Mouse (Mus musculus) liver, adult 2 months (tissue): Measurements from ENCODE around the gene Tulp3. TPM values are rescaled to one million over a fixed set of nuclear protein-coding genes. Genes with fewer than 3 reads are reported as not detected.
A peak's percentile ranks its signal among the peaks of the same experiment; 100 is the strongest.

Experiments used
- DNase-seq: peaks from one replicate; pipeline ENCODE4 v3.0.0-alpha.2; 2011; ENCODE audit warnings: low read depth, low spot score; ENCODE audit errors: extremely low read depth
- H3K27ac ChIP-seq: fragments of 200-500 bp; replicated peaks from 2 replicates; pipeline ENCODE4 v1.5.1; 2012; ENCODE audit warnings: low read depth, mild to moderate bottlenecking, control low read depth, inconsistent platforms, low read length; ENCODE audit not compliant: insufficient read depth
- H3K27me3 ChIP-seq: fragments of 200-500 bp; 2 replicates; pipeline ENCODE4 v1.6.1; 2012; ENCODE audit warnings: mild to moderate bottlenecking, moderate library complexity, low read length, inconsistent platforms; ENCODE audit not compliant: control insufficient read depth, insufficient read depth
- H3K36me3 ChIP-seq: fragments of 200-500 bp; 2 replicates; pipeline ENCODE4 v1.6.1; 2012; ENCODE audit warnings: low read length, inconsistent platforms; ENCODE audit not compliant: control insufficient read depth, insufficient read depth
- H3K4me1 ChIP-seq: fragments of 200-500 bp; 2 replicates; pipeline ENCODE4 v1.6.1; 2011; ENCODE audit warnings: low read length; ENCODE audit not compliant: control insufficient read depth, insufficient read depth
- H3K4me3 ChIP-seq: fragments of 200-500 bp; 2 replicates; pipeline ENCODE4 v1.5.1; 2011; ENCODE audit warnings: low read depth, mild to moderate bottlenecking, control low read depth, low read length, moderate library complexity; ENCODE audit not compliant: insufficient read depth
- H3K79me2 ChIP-seq: fragments of 200-500 bp; 2 replicates; pipeline ENCODE4 v1.6.1; 2012; ENCODE audit warnings: inconsistent platforms, mild to moderate bottlenecking, low read length, moderate library complexity; ENCODE audit not compliant: control insufficient read depth, insufficient read depth
- H3K9ac ChIP-seq: fragments of 200-500 bp; 2 replicates; pipeline ENCODE4 v1.6.1; 2012; ENCODE audit warnings: low read depth, mild to moderate bottlenecking, control low read depth, inconsistent platforms, low read length
- CTCF ChIP-seq: fragments of 200-500 bp; IDR thresholded peaks from 2 replicates; pipeline ENCODE4 v1.5.1; 2011; ENCODE audit warnings: low read depth, low read length, control low read depth
- POLR2A ChIP-seq: fragments of 200-500 bp; IDR thresholded peaks from 2 replicates; pipeline ENCODE4 v1.6.1; 2011; ENCODE audit warnings: low read length, control low read depth; ENCODE audit not compliant: insufficient read depth; ENCODE audit errors: extremely low read depth
- WGBS: fragments of 180-500 bp; shearing (Covaris S2); methylation state at CpG from one replicate; pipeline ENCODE4 v1.1.7; 2018; 5-methylcytosine and 5-hydroxymethylcytosine counted together
- polyA plus RNA-seq: library from polyadenylated mRNA; depleted of rRNA; stranded (reverse); fragments of >200 nt; gene quantifications from 2 replicates; pipeline ENCODE4 v1.2.3, GENCODE M21; 2012
- total RNA-seq: library from RNA; depleted of rRNA; stranded (reverse); fragments of >200 nt; gene quantifications from 2 replicates; pipeline ENCODE4 v1.2.3, GENCODE M21; 2014

Gene Tulp3
- total and polyA plus RNA-seq, 2 experiments: 0.74 to 0.92 TPM

GRCm38 (mm10) chr6:128288681-128289080 lies 67.0 kb downstream of the Tulp3 start:
- 86% methylated on average over 6 of the region's 6 CpGs for WGBS
- H3K4me3 ChIP-seq: no peak overlapping the region
- H3K4me1 ChIP-seq: no peaks in the 10 kb centered on the region; the same call in 1 of the 2 replicates
- no peak overlapping the region for H3K27ac ChIP-seq
- H3K9ac ChIP-seq: no peak overlapping the region
- H3K27me3 ChIP-seq: no peaks in the 10 kb centered on the region
- no peak for DNase-seq
- H3K36me3 ChIP-seq: no peaks in the 10 kb centered on the region
- TF ChIP-seq CTCF (no peak), POLR2A (no peak)
- no peaks in the 10 kb centered on the region for H3K79me2 ChIP-seq

GRCm38 (mm10) chr6:128285792-128286430 lies 69.7 kb downstream of the Tulp3 start:
- H3K4me3 ChIP-seq: 0 out of 2 replicates have a peak overlapping the region, but pooled peaks have one; percentile 16
- no peak for DNase-seq
- no peaks in the 10 kb centered on the region for H3K79me2 ChIP-seq
- TF ChIP-seq POLR2A (no peak), CTCF (no peak)
- no peaks in the 10 kb centered on the region for H3K27me3 ChIP-seq
- no peak overlapping the region for H3K27ac ChIP-seq
- 16% methylated on average over 16 of the region's 16 CpGs for WGBS
- no peak overlapping the region for H3K9ac ChIP-seq
- no peaks in the 10 kb centered on the region; the same call in 1 of the 2 replicates for H3K4me1 ChIP-seq
- no peaks in the 10 kb centered on the region for H3K36me3 ChIP-seq

DNA sequence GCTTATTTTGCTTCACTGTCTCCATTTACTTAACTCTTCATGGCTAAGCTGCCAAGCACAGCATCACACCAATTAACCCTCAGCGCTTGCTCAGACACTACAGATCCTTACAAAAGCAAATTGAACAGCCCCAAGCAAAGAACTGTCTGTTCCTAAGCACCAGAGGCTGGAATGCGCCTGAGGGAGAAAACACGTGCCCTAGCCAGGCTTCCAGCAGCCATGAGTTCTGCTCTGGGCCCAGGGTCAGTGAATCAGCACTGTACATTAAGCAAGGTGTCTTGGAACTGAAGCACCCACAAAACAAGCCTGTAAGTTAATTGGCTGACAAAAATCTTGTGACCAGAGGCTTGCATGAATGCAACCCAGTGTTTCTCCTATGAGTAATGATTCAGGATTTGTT lies 73.5 kb downstream of the Tulp3 start:
- H3K36me3 ChIP-seq: no peaks in the 10 kb centered on the region
- no peak for TF ChIP-seq POLR2A
- TF ChIP-seq CTCF: no peak
- no peak overlapping the region for H3K27ac ChIP-seq
- DNase-seq: no peak
- H3K4me3 ChIP-seq: no peak overlapping the region
- no peaks in the 10 kb centered on the region for H3K79me2 ChIP-seq
- peaks cover 9% of the 10 kb centered on the region for H3K4me1 ChIP-seq
- no peak overlapping the region for H3K9ac ChIP-seq
- no peaks in the 10 kb centered on the region for H3K27me3 ChIP-seq
- WGBS: 85% methylated on average over 3 of the region's 3 CpGs

GRCm38 (mm10) chr6:128280472-128281145 lies 75.0 kb downstream of the Tulp3 start:
- Histone ChIP-seq H3K4me1 (peaks cover 9% of the 10 kb centered on the region), H3K36me3 (no peaks in the 10 kb centered on the region), H3K27me3 (no peaks in the 10 kb centered on the region), H3K79me2 (no peaks in the 10 kb centered on the region), H3K4me3 (no peak overlapping the region), H3K27ac (no peak overlapping the region), H3K9ac (no peak overlapping the region)
- WGBS: 66% methylated on average over 14 of the region's 14 CpGs
- TF ChIP-seq POLR2A (no peak), CTCF (no peak)
- DNase-seq: no peak

GRCm38 (mm10) chr6:128279608-128280007 lies 76.0 kb downstream of the Tulp3 start:
- no peak overlapping the region for H3K27ac ChIP-seq
- no peaks in the 10 kb centered on the region for H3K36me3 ChIP-seq
- no peak overlapping the region for H3K9ac ChIP-seq
- peaks cover 9% of the 10 kb centered on the region for H3K4me1 ChIP-seq
- DNase-seq: no peak
- WGBS: 83% methylated on average over 5 of the region's 5 CpGs
- no peak overlapping the region for H3K4me3 ChIP-seq
- TF ChIP-seq POLR2A: no peak
- TF ChIP-seq CTCF: no peak
- H3K79me2 ChIP-seq: no peaks in the 10 kb centered on the region
- H3K27me3 ChIP-seq: no peaks in the 10 kb centered on the region

- TF ChIP-seq POLR2A: no peak
- TF ChIP-seq CTCF: no peak
- H3K36me3 ChIP-seq: no peaks in the 10 kb centered on the region
- no peaks in the 10 kb centered on the region for H3K79me2 ChIP-seq
- no peak overlapping the region for H3K4me3 ChIP-seq
- peaks cover 9% of the 10 kb centered on the region for H3K4me1 ChIP-seq
- no peak overlapping the region for H3K27ac ChIP-seq
- no peaks in the 10 kb centered on the region for H3K27me3 ChIP-seq
- 80% methylated on average over 4 of the region's 4 CpGs for WGBS
- DNase-seq: no peak
- no peak overlapping the region for H3K9ac ChIP-seq
Observed at GRCm38 (mm10) chr6:128279099-128279498, 76.6 kb downstream of the Tulp3 start.
